Mouse (Mus musculus) forebrain, embryonic 10.5 days (tissue): Measurements from ENCODE around the gene Plcxd2. TPM values are rescaled to one million over a fixed set of nuclear protein-coding genes. Genes with fewer than 3 reads are reported as not detected.

Experiments used
- DNase-seq: peaks from one replicate; pipeline ENCODE4 v3.0.0-alpha.2; 2017; ENCODE audit warnings: low spot score; ENCODE audit errors: extremely low spot score
- H3K27ac ChIP-seq: fragments of 300-500 bp; sonication (generic); 2 replicates; pipeline ENCODE4 v1.5.1; 2016; ENCODE audit warnings: mild to moderate bottlenecking
- H3K27me3 ChIP-seq: fragments of 300-500 bp; sonication (generic); 2 replicates; pipeline ENCODE4 v1.6.1; 2016; ENCODE audit warnings: mild to moderate bottlenecking; ENCODE audit not compliant: poor library complexity, severe bottlenecking
- H3K36me3 ChIP-seq: fragments of 300-500 bp; sonication (generic); replicated peaks from 2 replicates; pipeline ENCODE4 v1.6.1; 2016; ENCODE audit warnings: mild to moderate bottlenecking, moderate library complexity
- H3K4me1 ChIP-seq: fragments of 300-500 bp; sonication (generic); 2 replicates; pipeline ENCODE4 v1.6.1; 2016
- H3K4me3 ChIP-seq: fragments of 300-500 bp; sonication (generic); 2 replicates; pipeline ENCODE4 v1.5.1; 2016; ENCODE audit warnings: mild to moderate bottlenecking, moderate library complexity
- H3K9me3 ChIP-seq: fragments of 300-500 bp; sonication (generic); 2 replicates; pipeline ENCODE4 v1.6.1; 2016; ENCODE audit warnings: mild to moderate bottlenecking, moderate library complexity
- WGBS: fragments of 180-500 bp; shearing (Covaris S2); methylation state at CpG from one replicate; pipeline ENCODE4 v1.1.7; 2016; 5-methylcytosine and 5-hydroxymethylcytosine counted together
- polyA plus RNA-seq: library from polyadenylated mRNA; unstranded; fragments of >200 nt; fragmentation: Nextera tagmentation; extraction: Ambion mirVana; gene quantifications from 2 replicates; pipeline ENCODE4 v1.2.1, GENCODE M21; 2016

Plcxd2 gene
- polyA plus RNA-seq, 1 experiment from 2014 or later: 4.4 TPM

- Histone ChIP-seq H3K4me3 (no peak overlapping the region), H3K36me3 (no peaks in the 10 kb centered on the region), H3K9me3 (no peaks in the 10 kb centered on the region), H3K4me1 (no peaks in the 10 kb centered on the region), H3K27me3 (no peaks in the 10 kb centered on the region), H3K27ac (0 out of 2 replicates have a peak overlapping the region, but pooled peaks have one; percentile 1)
- 89% methylated on average over 5 of the region's 5 CpGs for WGBS
- no peak for DNase-seq
These were observed 83.1 kb downstream of the Plcxd2 start for GRCm38 (mm10) chr16:45926875-45927274.

- H3K9me3 ChIP-seq: no peaks in the 10 kb centered on the region
- 79% methylated on average over 6 of the region's 6 CpGs for WGBS
- no peaks in the 10 kb centered on the region for H3K36me3 ChIP-seq
- no peak overlapping the region for H3K27ac ChIP-seq
- H3K27me3 ChIP-seq: no peaks in the 10 kb centered on the region
- H3K4me1 ChIP-seq: no peaks in the 10 kb centered on the region
- no peak overlapping the region for H3K4me3 ChIP-seq
- no peak for DNase-seq
These were observed 86.1 kb downstream of the Plcxd2 start for GRCm38 (mm10) chr16:45923731-45924424.

- WGBS: 91% methylated on average over 8 of the region's 8 CpGs
- no peak overlapping the region for H3K27ac ChIP-seq
- DNase-seq: no peak
- no peak overlapping the region for H3K4me3 ChIP-seq
- H3K27me3 ChIP-seq: no peaks in the 10 kb centered on the region
- H3K9me3 ChIP-seq: no peaks in the 10 kb centered on the region
- no peaks in the 10 kb centered on the region for H3K36me3 ChIP-seq
- no peaks in the 10 kb centered on the region for H3K4me1 ChIP-seq
These were observed 87.3 kb downstream of the Plcxd2 start for GRCm38 (mm10) chr16:45922546-45923229.

GRCm38 (mm10) chr16:45919572-45919971 lies 90.4 kb downstream of the Plcxd2 start:
- no peaks in the 10 kb centered on the region for H3K4me1 ChIP-seq
- H3K9me3 ChIP-seq: no peaks in the 10 kb centered on the region
- H3K36me3 ChIP-seq: no peaks in the 10 kb centered on the region
- no peak for DNase-seq
- WGBS: 81% methylated on average over 8 of the region's 8 CpGs
- no peak overlapping the region for H3K27ac ChIP-seq
- H3K27me3 ChIP-seq: no peaks in the 10 kb centered on the region
- no peak overlapping the region for H3K4me3 ChIP-seq

Other genes with a start within 250 kb of the Plcxd2 start
- gene Phldb2, start 56.6 kb downstream of the Plcxd2 start, polyA plus RNA-seq: 28.0 and 28.3 TPM in 2 replicates
- not detected in 2 replicates for gene Cd96, start 110.0 kb upstream of the Plcxd2 start, polyA plus RNA-seq
- gene Gm4737, start 144.9 kb upstream of the Plcxd2 start, polyA plus RNA-seq: 3.9 and 4.5 TPM in 2 replicates